Mouse (Mus musculus): ENCODE measurements around the gene Ube2b.
A peak's percentile ranks its signal among the peaks of the same experiment; 100 is the strongest.

Ube2b gene

GRCm38 (mm10) chr11:52000290-52000962, at the start of gene Ube2b:
Gene Ube2b, minus strand, starts transcription at chr11:52000762.
- peak; percentile 94 for DNase-seq

- no peak for DNase-seq
Measured at GRCm38 (mm10) chr11:52046446-52047165, 46.0 kb upstream of the Ube2b start.

DNA sequence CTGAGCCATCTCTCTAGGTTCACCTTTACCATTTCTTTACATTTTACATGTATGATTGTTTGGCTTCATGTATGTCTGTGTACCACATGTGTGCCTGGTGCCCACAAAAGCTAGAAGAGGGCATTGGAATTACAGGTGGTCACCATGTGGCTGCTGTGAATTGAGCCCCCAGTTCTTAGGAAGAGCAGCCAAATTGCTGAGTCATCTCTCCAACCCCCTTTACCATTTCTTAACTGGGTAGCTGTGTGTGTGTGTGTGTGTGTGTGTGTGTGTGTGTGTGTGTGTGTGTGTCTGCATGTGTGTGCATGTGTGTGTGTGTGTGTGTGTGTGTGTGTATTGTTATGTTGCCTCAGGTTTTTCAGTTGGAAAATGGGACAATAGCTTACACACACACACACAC, 43.6 kb upstream of the Ube2b start:
- DNase-seq: no peak

DNA sequence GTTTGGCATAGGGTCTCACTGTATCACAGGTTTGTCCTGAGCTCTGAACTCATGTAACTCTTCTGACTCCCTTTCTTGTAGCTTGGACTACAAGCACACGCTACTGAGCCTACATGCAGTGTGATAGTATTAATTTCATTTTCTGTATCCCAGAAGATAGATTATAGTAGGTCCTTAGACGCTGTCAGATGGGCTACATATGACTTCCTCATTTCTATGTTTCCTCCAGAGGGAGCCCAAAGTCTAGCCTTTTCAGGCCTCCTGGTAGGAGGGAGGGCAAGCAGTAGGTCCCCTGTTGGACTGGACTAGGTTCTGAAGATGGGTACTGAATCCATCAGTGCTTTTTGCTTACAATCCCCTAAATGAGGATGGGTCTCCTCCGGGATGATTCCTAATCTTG, 42.7 kb upstream of the Ube2b start:
- no peak for DNase-seq

- no peak for DNase-seq
Measured at GRCm38 (mm10) chr11:52037659-52038058, 37.1 kb upstream of the Ube2b start.

- no peak for DNase-seq
Measured at GRCm38 (mm10) chr11:52035905-52036304, 35.3 kb upstream of the Ube2b start.

GRCm38 (mm10) chr11:52033953-52034352, 33.4 kb upstream of the Ube2b start:
- no peak for DNase-seq

DNA sequence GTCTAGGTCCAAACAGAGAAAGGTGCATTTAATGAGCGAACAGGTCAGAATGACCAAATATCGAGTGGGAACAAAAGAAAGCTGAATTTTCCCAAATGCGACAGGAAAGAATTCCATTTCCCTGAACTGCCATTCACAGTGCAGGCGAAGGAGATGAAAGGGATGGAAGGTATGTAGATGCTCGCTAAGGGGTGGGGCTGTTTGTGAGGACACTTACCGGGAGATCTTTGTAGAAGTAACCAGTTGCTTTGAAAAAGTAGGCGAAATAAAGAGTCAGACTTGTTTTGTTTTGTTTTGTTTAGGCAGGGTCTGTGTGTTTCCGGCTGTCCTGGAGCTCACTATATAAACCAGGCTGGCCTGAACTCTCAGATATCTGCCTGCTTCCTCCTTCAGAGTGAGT, 31.8 kb upstream of the Ube2b start:
- no peak for DNase-seq

DNA sequence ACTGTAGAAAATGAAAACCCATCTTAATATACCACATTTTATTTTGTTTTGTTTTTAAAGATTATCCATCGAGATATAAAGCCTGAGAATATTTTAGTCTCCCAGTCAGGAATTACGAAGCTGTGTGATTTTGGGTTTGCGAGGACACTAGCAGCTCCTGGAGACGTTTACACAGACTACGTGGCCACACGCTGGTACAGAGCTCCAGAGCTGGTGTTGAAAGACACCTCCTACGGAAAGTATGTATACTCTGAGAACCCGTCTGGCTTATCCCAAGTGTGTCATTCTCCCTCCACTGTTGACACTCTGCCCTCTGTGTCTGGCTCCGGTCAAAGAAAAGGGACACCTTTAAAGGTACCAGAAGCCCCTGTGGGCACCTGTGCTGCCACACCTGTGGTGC, 17.7 kb upstream of the Ube2b start:
- DNase-seq: no peak

GRCm38 (mm10) chr11:52011541-52011940, 11.0 kb upstream of the Ube2b start:
- DNase-seq: no peak

DNA sequence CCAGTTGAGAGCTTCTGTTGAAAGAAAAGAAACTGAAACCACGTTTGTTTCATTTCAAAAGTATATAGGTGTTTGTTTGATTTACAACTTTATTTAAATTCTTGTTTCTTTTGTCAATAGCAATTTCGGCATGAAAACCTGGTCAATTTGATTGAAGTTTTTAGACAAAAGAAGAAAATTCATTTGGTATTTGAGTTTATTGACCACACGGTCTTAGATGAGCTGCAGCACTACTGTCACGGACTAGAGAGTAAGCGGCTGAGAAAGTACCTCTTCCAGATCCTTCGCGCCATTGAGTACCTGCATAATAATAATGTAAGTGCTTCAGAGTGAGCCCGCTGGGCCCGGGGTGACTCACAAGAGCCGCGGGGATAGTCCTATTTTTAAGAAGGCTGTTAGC, 10.4 kb upstream of the Ube2b start:
- no peak for DNase-seq

- DNase-seq: no peak
Measured at GRCm38 (mm10) chr11:52005586-52005985, 5.0 kb upstream of the Ube2b start.

DNA sequence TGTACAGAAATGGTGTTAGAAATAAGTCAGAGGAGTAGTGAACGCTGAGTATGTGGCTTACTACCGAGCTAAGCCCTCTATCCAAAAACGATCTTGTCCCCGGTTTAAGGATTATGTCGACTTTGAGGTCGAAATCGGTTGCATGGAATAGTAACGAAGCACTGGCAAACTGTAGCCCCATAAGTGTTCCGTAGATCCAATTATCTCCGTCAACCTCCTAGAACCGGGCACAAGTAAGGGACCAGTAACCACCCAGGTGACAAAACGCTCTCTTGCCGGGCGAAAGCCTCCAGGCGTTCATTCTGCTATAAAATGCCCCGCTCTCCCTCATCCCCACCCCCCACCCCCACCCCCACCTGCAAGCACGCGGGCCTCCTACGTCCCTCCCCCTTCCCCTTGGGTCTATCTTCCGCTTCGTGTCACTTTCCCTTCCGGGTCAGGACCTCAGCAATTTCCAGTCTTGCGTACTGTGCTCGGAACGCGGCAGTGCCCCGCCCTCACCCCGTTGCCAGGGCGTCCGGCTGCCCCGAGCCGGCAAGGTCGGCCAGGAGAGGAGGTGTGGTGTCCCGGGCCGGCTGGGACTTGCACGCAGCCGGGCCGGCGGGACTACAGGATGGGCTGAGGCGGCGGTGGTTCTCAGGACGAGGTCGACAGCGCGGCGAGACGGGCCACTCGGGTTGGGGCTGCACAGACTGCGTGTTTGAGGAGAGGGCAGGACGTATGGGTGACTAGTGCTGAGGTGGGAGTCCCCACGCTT, 3.4 kb upstream of the Ube2b start, which contains the start of gene Cdkl3:
Gene Cdkl3 (plus strand): TSS at position 450 of the 757 bp plus-strand sequence.
- peak; percentile 87 to 91 for DNase-seq

DNA sequence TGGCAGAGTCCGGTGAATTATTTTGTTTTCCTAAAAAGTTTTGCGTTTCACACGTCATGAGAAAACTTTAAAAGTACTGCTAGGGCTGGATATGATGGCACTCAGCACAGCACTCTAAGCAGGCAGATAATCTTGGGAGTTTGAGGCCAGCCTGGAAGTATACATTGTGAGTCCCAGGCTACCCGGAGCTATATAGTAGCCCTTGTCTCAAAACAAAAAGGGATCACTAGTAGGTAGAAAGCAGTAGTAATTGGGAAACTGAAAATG, 2.9 kb upstream of the Ube2b start:
- DNase-seq: no peak

- no peak for DNase-seq
Measured at GRCm38 (mm10) chr11:52002842-52003504, 2.4 kb upstream of the Ube2b start.

- DNase-seq: no peak
Measured at GRCm38 (mm10) chr11:52001861-52002260, 1.3 kb upstream of the Ube2b start.

- DNase-seq: no peak
Measured at GRCm38 (mm10) chr11:52001341-52001740, 779 bp upstream of the Ube2b start.

DNA sequence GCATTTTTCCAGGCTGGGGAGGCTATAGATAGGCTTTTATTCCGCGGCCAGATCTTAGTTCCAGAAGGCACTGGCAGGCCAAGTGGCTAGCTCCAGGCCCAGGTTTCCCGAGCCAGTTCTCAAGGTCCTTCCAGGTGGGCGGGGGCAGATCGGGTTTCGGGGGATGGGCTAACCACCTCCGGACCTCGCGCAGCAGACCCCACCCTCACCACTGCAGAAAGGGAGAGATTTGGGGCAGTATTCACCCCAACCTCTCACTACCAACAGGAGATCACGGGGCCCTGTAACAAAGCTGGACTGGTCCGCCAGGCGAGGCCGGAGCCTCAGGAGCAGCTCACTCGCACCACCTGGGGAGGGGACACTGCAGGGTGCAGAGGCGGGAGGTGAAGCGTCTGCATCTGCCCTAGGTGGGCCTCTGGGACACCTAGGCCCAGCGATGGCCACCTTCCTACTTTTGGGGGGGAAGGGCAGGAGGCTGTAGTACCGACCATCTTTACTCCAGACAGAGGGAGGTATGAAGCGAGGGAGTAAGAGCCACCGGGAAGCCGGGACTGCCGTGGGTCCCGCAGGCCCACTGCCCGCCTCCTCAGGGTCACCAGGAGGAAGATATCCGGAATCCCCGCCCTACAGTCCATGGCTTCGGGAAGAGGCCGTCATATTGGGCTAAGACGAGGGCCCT, 812 bp downstream of the Ube2b start:
- peak; percentile 46 to 47 for DNase-seq

DNA sequence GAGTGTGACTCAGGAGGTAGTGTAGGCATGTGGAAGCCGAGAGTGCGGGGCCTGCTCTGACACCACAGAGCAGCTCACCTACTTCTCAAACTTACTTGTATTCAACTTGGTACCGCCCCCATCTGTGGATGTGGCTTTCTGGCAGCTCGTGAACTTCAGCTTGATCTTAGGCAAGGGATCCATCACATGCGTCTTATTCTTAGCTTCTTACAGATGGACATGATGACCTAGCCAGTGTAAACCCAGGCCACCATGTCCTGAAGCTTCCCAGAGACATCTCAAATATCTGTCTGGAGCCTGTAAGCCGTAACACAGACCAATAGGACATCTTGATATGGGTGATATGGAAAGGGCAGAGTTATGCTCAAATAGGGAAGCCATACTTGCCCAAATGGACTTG, 28.9 kb downstream of the Ube2b start:
- no peak for DNase-seq

DNA sequence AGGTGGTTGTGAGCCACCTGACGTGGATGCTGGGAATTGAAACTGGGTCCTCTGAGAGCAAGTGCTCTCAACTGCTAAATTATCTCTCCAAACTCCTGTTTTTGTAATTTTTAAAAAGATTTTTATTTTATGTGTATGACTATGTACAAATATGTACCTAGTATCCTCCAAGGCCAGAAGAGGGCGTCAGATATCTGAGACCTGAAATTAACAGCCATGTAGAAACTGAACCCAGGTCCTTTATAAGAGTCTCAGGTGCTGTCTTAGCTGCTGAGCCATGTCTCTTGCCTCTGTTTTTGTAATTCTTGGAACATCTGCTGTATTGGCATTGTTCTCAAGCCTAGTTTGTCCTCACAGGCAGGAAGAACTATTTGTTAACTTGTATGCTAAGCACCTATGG, 31.1 kb downstream of the Ube2b start:
- DNase-seq: no peak

- no peak for DNase-seq
Measured at GRCm38 (mm10) chr11:51968896-51969295, 31.7 kb downstream of the Ube2b start.

GRCm38 (mm10) chr11:51967443-51968401, 32.8 kb downstream of the Ube2b start, which contains the start of gene Cdkn2aipnl:
Gene Cdkn2aipnl, plus strand, starts transcription at chr11:51967661.
- peak; percentile 99 for DNase-seq
